Mouse (Mus musculus) midbrain, embryonic 15.5 days (tissue): ENCODE data around the gene Gm15557. TPM values are rescaled to one million over a fixed set of nuclear protein-coding genes. Genes with fewer than 3 reads are reported as not detected.
A peak's percentile ranks its signal among the peaks of the same experiment; 100 is the strongest.
"Not testable (repeated sequence)": the region's sequence is repeated elsewhere in the genome, so short reads cannot be mapped to it uniquely, and the experiment has no call there.

Source experiments
- ATAC-seq: fragments of 200-750 bp; cut with Nextera tagmentation; replicated peaks from 2 replicates; pipeline ENCODE4 v1.8.0; 2017; ENCODE audit warnings: moderate TSS enrichment
- H3K27ac ChIP-seq: fragments of 300-500 bp; sonication (generic); 2 replicates; pipeline ENCODE4 v1.5.1; 2015; ENCODE audit warnings: mild to moderate bottlenecking, inconsistent platforms
- H3K27me3 ChIP-seq: fragments of 300-500 bp; sonication (generic); replicated peaks from 2 replicates; pipeline ENCODE4 v1.6.1; 2015; ENCODE audit warnings: inconsistent platforms
- H3K36me3 ChIP-seq: fragments of 300-500 bp; sonication (generic); replicated peaks from 2 replicates; pipeline ENCODE4 v1.6.1; 2015; ENCODE audit warnings: inconsistent platforms
- H3K4me1 ChIP-seq: fragments of 300-500 bp; sonication (generic); 2 replicates; pipeline ENCODE4 v1.6.1; 2015; ENCODE audit warnings: inconsistent platforms
- H3K4me2 ChIP-seq: fragments of 300-500 bp; sonication (generic); 2 replicates; pipeline ENCODE4 v1.6.1; 2015; ENCODE audit warnings: inconsistent platforms, mild to moderate bottlenecking, moderate library complexity
- H3K4me3 ChIP-seq: fragments of 300-500 bp; sonication (generic); 2 replicates; pipeline ENCODE4 v1.5.1; 2015; ENCODE audit warnings: mild to moderate bottlenecking, inconsistent platforms
- H3K9ac ChIP-seq: fragments of 300-500 bp; sonication (generic); 2 replicates; pipeline ENCODE4 v1.6.1; 2015; ENCODE audit warnings: mild to moderate bottlenecking, inconsistent platforms
- H3K9me3 ChIP-seq: fragments of 300-500 bp; sonication (generic); 2 replicates; pipeline ENCODE4 v1.6.1; 2016; ENCODE audit warnings: inconsistent platforms
- WGBS: fragments of 180-500 bp; shearing (Covaris S2); methylation state at CpG from one replicate; pipeline ENCODE4 v1.1.7; 2015; ENCODE audit warnings: mixed read lengths; 5-methylcytosine and 5-hydroxymethylcytosine counted together
- polyA plus RNA-seq: library from polyadenylated mRNA; unstranded; fragments of >200 nt; fragmentation: Nextera tagmentation; extraction: Ambion mirVana; gene quantifications from 2 replicates; pipeline ENCODE4 v1.2.1, GENCODE M21; 2015

The Gm15557 gene
- not detected in 2 replicates for polyA plus RNA-seq

DNA sequence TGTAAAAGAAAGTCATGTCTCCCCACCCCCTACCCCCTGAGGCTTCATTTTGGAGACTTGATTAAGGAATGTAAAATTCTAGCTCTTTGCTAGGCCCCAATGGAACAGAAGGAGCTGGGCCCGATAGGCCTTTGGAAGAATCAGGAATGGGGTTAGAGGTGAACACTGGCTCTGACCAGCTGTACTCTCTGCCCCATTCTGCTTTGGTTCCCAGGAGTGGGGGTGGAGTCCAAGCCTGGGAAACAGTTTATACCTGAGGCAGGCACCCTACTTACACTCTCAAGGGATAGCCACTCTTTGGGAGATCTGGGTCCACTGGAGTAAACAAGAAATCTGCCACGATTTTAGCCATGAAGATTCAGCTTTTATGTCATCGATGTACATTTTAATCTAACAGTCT is at the start of gene Gm15557:
Gm15557 (plus strand) TSS at position 48 of the 400 bp plus-strand sequence.
- no peak within 1 kb of the TSS for H3K4me2 ChIP-seq
- no peak within 1 kb of the TSS for H3K27ac ChIP-seq
- 0 out of 2 replicates have a peak, but pooled peaks cover 2% of the 10 kb centered on the region for H3K27me3 ChIP-seq
- H3K9ac ChIP-seq: no peak within 1 kb of the TSS
- H3K4me1 ChIP-seq: peaks cover 14% of the 10 kb centered on the region
- 91% methylated on average over 3 of the region's 3 CpGs for WGBS
- no peak within 1 kb of the TSS for H3K4me3 ChIP-seq
- H3K9me3 ChIP-seq: no peaks in the 10 kb centered on the region
- ATAC-seq: no peak
- H3K36me3 ChIP-seq: no peaks in the 10 kb centered on the region

DNA sequence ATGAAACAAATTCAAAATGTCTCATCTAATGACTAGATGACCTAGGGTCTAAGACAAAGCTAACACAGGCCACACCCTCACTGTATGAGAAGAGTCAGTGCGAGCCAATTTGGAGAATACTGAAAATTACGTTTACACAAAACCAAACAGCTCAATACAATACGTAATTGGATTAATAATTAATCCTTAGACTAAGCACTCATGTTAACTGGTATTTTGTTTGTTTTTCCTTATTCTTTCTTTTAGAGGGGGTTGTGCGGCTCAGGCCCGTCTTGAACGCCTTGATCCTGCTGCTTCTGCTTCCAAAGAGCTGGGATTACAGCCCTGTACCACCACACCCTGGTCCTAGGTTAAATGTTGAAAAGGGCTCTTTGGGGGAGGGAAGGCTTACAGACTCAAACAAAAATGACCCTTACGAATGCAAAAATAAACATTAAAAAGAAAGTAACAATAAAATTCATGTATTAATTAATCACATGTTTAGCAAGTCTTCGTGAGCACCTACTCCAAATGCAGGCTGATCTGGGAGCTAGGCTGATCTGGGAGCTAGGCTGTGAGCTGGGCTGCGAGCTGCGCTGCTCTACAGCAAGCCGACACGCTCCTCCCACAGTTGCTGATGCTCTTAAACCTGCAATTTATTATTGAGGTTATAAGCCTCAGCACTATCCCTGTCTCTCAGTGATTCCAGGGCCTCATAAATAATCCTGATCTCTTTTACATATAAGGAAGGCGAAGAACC is 46.1 kb upstream of the Gm15557 start:
- Histone ChIP-seq H3K4me1 (no peaks in the 10 kb centered on the region), H3K27ac (no peak overlapping the region), H3K36me3 (peaks cover 13% of the 10 kb centered on the region; the same call in 1 of the 2 replicates), H3K4me3 (no peak overlapping the region), H3K9ac (no peak overlapping the region), H3K27me3 (no peaks in the 10 kb centered on the region), H3K9me3 (no peaks in the 10 kb centered on the region), H3K4me2 (no peak overlapping the region)
- WGBS: 92% methylated on average over 13 of the region's 13 CpGs
- no peak for ATAC-seq

DNA sequence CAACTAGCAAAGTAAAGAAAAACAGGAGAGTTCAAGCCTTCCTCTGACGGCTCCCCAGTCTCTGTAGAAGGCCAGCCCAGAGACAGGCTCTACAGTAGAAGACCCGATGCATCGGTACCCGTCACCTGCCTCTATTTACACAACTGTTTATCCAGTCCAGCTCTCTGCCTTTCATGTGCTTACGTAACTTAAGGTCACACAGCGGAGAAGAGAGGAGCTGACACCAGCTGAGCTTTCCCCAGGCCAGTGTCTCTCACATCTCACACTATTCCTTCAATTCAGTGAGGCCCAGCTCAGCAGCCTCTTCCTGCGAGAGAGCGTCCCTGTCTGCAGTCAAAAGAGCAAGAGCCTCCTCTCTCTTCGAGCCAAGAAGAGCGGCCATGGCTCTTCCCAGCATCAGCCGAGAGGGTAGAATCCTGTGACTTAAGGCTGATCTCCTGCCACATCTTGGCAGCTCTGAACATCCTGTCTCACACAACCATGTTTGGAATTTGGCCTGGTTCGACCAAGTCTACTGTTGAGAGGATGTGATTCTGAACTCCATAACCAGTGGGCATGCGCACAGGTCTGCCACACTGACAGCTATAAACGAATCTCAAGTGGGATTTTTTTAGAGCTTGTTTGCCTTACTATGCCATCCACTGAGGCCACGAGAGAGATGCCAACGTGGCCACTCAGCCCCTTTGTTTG is 45.3 kb upstream of the Gm15557 start:
- no peaks in the 10 kb centered on the region for H3K9me3 ChIP-seq
- no peak for ATAC-seq

DNA sequence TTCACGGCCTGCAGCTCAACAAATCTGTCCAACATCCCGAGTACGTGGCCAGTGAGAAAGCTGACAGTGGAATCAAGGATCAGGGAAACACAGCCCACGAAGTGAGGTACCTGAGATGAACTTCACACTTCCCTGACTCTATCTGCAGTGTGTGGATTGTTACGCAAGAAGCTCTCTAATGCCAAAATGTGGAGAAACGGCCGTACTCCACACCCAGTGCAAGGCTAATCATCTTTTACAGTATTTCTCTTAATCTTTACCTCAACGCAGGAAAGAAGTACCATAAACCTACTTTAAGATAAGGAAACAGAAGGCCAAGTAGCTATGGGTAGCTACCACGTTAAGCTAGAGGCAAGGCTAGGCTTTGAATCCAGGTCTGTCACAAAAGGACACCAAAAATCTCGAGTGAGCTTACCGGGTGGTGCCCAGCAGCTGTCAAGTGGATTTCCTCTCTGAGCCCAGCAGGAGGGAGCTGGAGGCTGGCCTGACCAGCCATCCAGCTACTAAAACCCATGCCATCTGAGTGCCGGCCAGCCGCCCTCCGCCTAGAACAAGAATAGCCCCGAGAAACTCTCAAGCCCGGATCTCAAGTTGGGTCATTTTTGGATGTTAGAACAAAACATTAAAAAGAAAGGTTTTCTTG is 37.4 kb upstream of the Gm15557 start:
- H3K36me3 ChIP-seq: peaks cover 7% of the 10 kb centered on the region; the same call in 1 of the 2 replicates
- no peak overlapping the region for H3K4me3 ChIP-seq
- 84% methylated on average over 16 of the region's 16 CpGs for WGBS

More for the DNA sequence above, 45.3 kb upstream of the Gm15557 start:
- no peak overlapping the region for H3K4me2 ChIP-seq
- H3K36me3 ChIP-seq: peaks cover 13% of the 10 kb centered on the region; the same call in 1 of the 2 replicates
- H3K4me1 ChIP-seq: no peaks in the 10 kb centered on the region
- H3K27me3 ChIP-seq: no peaks in the 10 kb centered on the region
- no peak overlapping the region for H3K9ac ChIP-seq
- 91% methylated on average over 16 of the region's 16 CpGs for WGBS
- no peak overlapping the region for H3K27ac ChIP-seq
- no peak overlapping the region for H3K4me3 ChIP-seq

DNA sequence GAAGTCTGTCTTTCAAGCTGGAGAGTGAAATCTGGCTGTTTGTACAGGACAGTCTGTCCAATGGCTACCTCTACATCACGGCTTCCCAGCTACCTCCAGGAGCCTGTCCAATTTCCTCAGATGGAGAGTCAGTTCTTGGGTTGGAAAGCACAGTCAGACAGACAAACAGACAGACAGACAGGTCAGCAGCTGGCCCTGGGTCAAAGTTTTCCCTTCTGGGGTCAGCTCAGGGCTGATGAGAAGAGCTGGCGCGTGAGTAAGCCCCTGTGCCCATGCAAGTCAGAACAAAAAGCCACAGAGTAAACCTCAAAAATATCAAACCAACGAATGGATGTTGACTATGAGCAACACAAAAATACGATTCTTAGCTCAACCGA is 36.9 kb upstream of the Gm15557 start:
- H3K9ac ChIP-seq: no peak overlapping the region
- H3K4me3 ChIP-seq: no peak overlapping the region
- WGBS: 92% methylated on average over 6 of the region's 6 CpGs
- no peaks in the 10 kb centered on the region for H3K27me3 ChIP-seq
- H3K27ac ChIP-seq: no peak overlapping the region
- no peaks in the 10 kb centered on the region for H3K9me3 ChIP-seq
- no peaks in the 10 kb centered on the region for H3K4me1 ChIP-seq
- ATAC-seq: no peak
- no peak overlapping the region for H3K4me2 ChIP-seq
- H3K36me3 ChIP-seq: peaks cover 5% of the 10 kb centered on the region; the same call in 1 of the 2 replicates

More for the DNA sequence above, 37.4 kb upstream of the Gm15557 start:
- no peaks in the 10 kb centered on the region for H3K9me3 ChIP-seq
- H3K4me1 ChIP-seq: no peaks in the 10 kb centered on the region
- H3K9ac ChIP-seq: no peak overlapping the region
- no peak overlapping the region for H3K4me2 ChIP-seq
- H3K27ac ChIP-seq: no peak overlapping the region
- no peak for ATAC-seq
- H3K27me3 ChIP-seq: no peaks in the 10 kb centered on the region

DNA sequence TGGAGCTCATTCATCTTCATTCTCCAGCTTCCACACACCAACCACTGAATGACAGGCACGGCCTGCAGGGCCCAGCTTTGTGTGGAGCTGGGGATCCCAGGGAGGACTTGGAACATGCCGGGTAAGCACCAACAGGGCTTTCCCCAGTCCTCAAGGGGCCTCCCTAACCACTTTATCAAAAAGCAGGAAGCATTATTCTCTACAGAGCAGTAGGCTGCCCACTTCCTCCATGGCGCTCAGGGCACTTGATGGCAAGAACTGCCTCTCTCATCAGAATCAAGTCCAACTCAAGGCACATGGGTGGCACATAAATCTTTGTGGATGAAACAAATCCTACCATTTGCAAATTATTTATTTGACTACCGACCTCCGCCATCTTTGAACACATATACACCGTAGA is 25.8 kb upstream of the Gm15557 start:
- no peaks in the 10 kb centered on the region for H3K4me1 ChIP-seq
- peaks cover 27% of the 10 kb centered on the region for H3K36me3 ChIP-seq
- no peak overlapping the region for H3K4me3 ChIP-seq
- no peak for ATAC-seq
- H3K9ac ChIP-seq: no peak overlapping the region
- no peaks in the 10 kb centered on the region for H3K27me3 ChIP-seq
- 92% methylated on average over 6 of the region's 6 CpGs for WGBS
- H3K9me3 ChIP-seq: no peaks in the 10 kb centered on the region
- H3K27ac ChIP-seq: no peak overlapping the region
- H3K4me2 ChIP-seq: no peak overlapping the region

DNA sequence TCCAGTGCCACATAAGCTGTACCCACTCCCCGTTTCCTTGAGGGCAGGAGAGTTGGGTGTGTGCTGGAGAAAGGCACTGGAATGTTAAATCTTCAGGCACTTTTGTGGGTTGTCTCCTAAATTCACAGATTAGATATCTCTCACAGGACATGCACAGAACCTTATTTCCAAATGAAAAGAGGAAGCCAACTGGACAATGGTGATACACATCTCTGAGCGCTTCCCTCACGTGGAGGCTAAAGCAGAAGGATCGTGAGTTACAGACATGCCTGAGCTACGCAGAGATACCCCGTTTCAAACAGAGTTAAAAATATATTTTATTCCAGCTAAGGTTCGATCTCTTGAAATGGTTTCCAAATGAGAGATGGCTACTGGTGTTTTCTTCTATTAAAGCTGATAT is 17.4 kb upstream of the Gm15557 start:
- WGBS: 94% methylated on average over 7 of the region's 7 CpGs
- Histone ChIP-seq H3K27me3 (no peaks in the 10 kb centered on the region), H3K4me3 (no peak overlapping the region), H3K9me3 (no peaks in the 10 kb centered on the region), H3K4me2 (no peak overlapping the region), H3K27ac (no peak overlapping the region), H3K36me3 (0 out of 2 replicates have a peak, but pooled peaks cover 6% of the 10 kb centered on the region), H3K9ac (no peak overlapping the region), H3K4me1 (peaks cover 6% of the 10 kb centered on the region)
- no peak for ATAC-seq

DNA sequence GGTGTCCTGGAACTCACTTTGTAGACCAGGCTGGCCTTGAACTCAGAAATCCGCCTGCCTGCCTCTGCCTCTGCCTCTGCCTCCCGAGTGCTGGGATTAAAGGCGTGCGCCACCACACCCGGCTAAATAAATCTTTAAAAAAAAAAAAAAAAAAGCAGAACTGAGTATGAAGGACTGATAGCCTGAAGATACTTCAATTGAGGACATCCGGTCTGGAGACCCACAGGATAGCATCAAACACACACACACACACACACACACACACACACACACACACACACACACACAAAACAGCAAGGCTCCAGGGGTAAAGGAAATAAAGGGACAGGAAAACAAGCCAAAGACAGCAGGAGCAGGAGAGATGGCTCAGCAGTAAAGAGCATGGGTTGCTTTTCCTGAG is 15.3 kb upstream of the Gm15557 start:
- 92% methylated on average over 5 of the region's 6 CpGs for WGBS
- H3K9ac ChIP-seq, H3K36me3 ChIP-seq, H3K27me3 ChIP-seq, H3K9me3 ChIP-seq, H3K4me2 ChIP-seq, ATAC-seq, H3K4me3 ChIP-seq, H3K27ac ChIP-seq: not testable (repeated sequence)
- H3K4me1 ChIP-seq: peaks cover 17% of the 10 kb centered on the region

DNA sequence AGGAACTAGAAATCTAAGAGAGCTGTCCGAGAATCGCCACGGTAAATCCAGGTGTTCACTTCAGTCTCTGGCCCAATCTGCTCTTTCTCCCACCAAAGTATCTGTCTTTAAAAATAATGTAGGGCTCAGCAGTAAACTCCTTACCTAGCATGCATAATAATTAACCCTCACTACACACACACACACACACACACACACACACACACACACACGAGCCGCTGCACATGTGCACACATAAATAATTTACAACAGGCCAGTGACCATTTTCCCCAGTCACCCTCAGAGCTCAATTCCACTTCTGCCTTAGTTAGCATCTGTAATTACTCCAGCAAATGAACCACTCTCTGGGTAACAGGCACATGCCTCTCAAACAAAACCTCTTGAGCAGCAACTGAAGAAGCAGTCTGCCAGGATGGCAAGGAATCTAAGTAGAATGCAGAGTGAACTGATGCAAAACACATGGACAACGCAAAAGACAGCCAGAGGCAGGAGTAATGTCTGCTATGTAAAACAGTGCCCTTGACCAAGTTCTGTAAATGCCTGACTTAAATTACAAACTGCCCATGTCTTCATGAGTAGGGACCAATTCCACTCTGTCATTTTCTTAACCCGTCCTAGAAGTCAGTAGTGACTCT is 11.7 kb upstream of the Gm15557 start:
- H3K27ac ChIP-seq: no peak overlapping the region
- H3K4me1 ChIP-seq: peaks cover 22% of the 10 kb centered on the region
- H3K9ac ChIP-seq: no peak overlapping the region
- H3K36me3 ChIP-seq: no peaks in the 10 kb centered on the region
- peak overlapping the region; percentile 69 for H3K4me3 ChIP-seq
- no peak for ATAC-seq
- no peaks in the 10 kb centered on the region for H3K27me3 ChIP-seq
- WGBS: 77% methylated on average over 7 of the region's 7 CpGs
- H3K9me3 ChIP-seq: no peaks in the 10 kb centered on the region
- H3K4me2 ChIP-seq: peak overlapping the region; percentile 85

DNA sequence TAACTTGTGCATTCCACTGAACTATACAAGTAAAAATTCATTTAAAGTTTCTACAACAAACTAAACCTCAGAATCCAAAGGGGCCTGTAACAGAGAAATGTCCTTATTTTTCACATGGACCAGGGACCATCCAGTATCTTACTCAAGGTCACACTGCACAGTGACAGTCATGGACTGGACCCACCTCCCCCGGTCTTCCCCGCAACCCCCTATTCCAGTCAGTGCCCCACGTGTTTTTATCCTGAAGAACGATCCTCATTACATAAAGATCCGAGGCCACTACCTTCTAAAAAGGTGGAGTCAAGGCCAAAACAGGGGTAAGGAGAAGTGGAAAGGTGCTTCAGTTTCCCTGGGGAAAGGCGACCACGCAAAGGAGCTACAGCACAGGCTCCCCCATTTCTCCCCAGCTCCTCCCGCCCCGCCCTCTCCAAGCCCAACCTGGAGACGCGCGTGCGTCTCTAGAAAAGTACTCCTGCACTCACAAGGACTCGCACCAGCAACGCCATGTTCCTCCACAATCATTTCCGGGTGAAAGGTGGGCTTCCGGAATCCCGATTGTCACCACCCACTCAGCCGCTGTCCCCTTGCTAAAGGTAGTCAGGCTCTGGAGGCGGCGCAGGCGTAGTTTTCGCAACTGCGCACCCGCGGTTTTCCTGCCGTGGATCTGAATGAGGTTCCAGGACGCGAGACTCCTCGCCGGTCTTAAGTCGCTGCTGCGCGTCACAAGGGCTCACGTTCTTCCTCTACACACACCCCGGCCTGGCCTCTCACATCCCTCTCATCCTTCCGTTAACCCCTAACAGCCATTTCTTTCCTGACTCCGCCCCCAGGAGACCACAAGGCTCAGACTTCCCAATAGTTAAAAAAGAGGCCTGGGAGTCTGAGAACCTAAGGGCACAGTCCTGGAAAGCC is 10.7 kb upstream of the Gm15557 start, which contains the start of gene Uqcc1:
Uqcc1 (minus strand) TSS at position 780 of the 912 bp plus-strand sequence.
- H3K9me3 ChIP-seq: no peaks in the 10 kb centered on the region
- ATAC-seq: peak; percentile 97
- peaks cover 22% of the 10 kb centered on the region for H3K4me1 ChIP-seq
- H3K4me2 ChIP-seq: peak within 1 kb of the TSS; percentile 85
- H3K27ac ChIP-seq: peak within 1 kb of the TSS; percentile 90
- H3K4me3 ChIP-seq: peak within 1 kb of the TSS; percentile 69
- peak within 1 kb of the TSS; percentile 65 for H3K9ac ChIP-seq
- WGBS: under 1% methylated on average over 38 of the region's 38 CpGs
- no peaks in the 10 kb centered on the region for H3K36me3 ChIP-seq
- no peaks in the 10 kb centered on the region for H3K27me3 ChIP-seq

DNA sequence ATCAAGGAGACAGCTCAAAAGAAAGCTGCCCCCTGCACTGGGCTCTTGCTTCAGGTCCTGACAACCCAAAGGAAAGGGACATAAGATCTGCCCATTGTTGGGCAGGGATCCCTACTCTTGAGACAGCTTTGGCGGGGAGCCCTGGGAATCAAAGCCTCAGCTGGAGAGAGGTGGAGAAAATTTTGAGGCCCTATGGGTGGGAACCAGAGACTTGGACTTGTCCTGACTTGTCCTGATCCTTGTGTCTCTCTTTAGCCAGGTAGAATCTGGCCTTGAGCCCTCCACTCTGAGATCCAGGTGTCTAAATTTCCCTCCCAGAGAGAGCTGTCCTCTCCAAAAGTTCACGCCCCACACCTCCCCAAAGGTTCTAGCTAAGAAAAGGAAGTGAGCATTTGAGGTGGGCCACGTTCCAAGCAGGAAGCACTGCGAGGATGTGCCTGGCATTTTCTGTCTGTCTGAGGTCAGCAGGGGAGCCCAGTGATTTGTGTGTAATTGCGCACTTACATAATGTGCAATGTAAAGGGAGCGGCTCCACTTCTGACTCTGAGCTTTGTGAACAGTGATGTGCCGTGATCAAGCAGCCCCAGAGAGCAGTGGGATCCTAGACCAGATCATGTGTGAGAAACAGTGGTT is 515 bp upstream of the Gm15557 start:
- H3K9ac ChIP-seq: no peak overlapping the region
- H3K27me3 ChIP-seq: 0 out of 2 replicates have a peak, but pooled peaks cover 2% of the 10 kb centered on the region
- no peak overlapping the region for H3K4me3 ChIP-seq
- H3K36me3 ChIP-seq: no peaks in the 10 kb centered on the region
- no peak overlapping the region for H3K4me2 ChIP-seq
- H3K9me3 ChIP-seq: no peaks in the 10 kb centered on the region
- WGBS: 83% methylated on average over 7 of the region's 7 CpGs
- H3K27ac ChIP-seq: no peak overlapping the region
- H3K4me1 ChIP-seq: peaks cover 12% of the 10 kb centered on the region
- ATAC-seq: no peak
